Mouse (Mus musculus) adrenal gland, postnatal 4 days (tissue): ENCODE data around the gene Rnaseh2b. TPM values are rescaled to one million over a fixed set of nuclear protein-coding genes. Genes with fewer than 3 reads are reported as not detected.

Experiments
- DNase-seq, 2 experiments: peaks; one replicate each; pipeline ENCODE4 v3.0.0; 2021 to 2022; ENCODE audit warnings: low spot score in 2 of 2, mixed read lengths in 2 of 2
- long read RNA-seq, 2 experiments: library from polyadenylated mRNA; stranded (forward); transcript quantifications; one replicate each; pipeline ENCODE4 v2.0.0; 2021
- total RNA-seq, 2 experiments: library from RNA; stranded (reverse); gene quantifications; 2 replicates each; pipeline ENCODE4 v1.2.3; 2021

Rnaseh2b gene
- 10 to 100 TPM; 35.2 to 36.6 TPM for total RNA-seq
- long read RNA-seq, experiment 1, transcript Rnaseh2b-201 (11 exons, 1,494 nt) = major isoform, 21 of 27 reads
- long read RNA-seq, experiment 1, partial matches to known transcripts = 2 of 27 reads
- long read RNA-seq, experiment 1, other reads (novel, unspliced or antisense) = 4 of 27 reads
- long read RNA-seq, experiment 2, transcript Rnaseh2b-201 (11 exons, 1,494 nt) = major isoform, 21 of 33 reads
- long read RNA-seq, experiment 2, partial matches to known transcripts = 2 of 33 reads
- long read RNA-seq, experiment 2, other reads (novel, unspliced or antisense) = 10 of 33 reads

- peak in 1 of 2 experiments; percentile 3 for DNase-seq
Measured at GRCm38 (mm10) chr14:62292488-62293339, at the start of gene Rnaseh2b, which contains the start of gene Dleu7. TSS of gene Rnaseh2b (plus strand) at chr14:62292589. TSS of gene Dleu7 (minus strand) at chr14:62293047.

DNA sequence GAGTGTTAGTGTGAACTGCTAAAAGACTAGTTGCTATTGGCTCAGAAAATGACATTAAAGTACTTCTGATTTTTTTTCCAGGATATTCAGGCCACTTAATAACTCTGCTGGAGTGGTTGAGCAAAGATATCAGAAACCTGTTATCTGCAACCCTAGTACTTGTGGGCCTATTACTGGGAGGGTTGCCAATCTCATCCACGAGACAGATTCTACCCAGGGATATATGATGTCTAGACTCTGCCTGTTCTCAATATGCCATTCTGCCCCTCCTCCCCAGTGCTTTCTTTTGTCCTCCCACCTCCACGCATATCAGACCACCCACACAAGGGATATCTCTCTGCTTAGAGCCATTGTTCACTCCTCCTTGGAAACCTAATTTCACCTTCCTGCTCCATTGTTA is 48.9 kb upstream of the Rnaseh2b start:
- DNase-seq = no peak

- DNase-seq = no peak
Measured at GRCm38 (mm10) chr14:62245557-62245956, 46.8 kb upstream of the Rnaseh2b start.

- no peak for DNase-seq
Measured at GRCm38 (mm10) chr14:62248345-62248744, 44.0 kb upstream of the Rnaseh2b start.

DNA sequence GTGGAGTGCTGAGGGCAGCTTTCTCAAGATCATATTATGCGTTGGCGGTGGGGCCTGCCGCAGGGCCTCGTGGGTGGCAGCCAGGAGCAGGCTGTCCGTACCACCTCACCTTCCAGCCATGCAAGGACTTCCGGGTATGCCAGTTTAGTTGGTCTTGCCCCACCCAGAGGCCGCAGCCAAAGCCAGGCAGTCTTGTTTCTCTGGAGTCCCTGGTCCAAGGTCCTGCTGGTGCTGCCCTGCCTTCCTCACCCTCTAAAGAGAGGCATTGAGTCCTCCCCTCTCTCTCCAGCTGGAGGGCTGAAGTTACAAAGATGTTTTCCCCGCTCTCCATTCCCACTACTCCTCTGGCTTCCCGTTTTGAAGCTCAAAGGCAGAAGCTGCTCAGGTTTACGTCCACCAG is 43.6 kb upstream of the Rnaseh2b start:
- DNase-seq = no peak

- DNase-seq = no peak
Measured at GRCm38 (mm10) chr14:62249251-62249650, 43.1 kb upstream of the Rnaseh2b start.

GRCm38 (mm10) chr14:62250046-62250445 is 42.3 kb upstream of the Rnaseh2b start:
- DNase-seq = no peak

GRCm38 (mm10) chr14:62251999-62252398 is 40.4 kb upstream of the Rnaseh2b start:
- DNase-seq = no peak

DNA sequence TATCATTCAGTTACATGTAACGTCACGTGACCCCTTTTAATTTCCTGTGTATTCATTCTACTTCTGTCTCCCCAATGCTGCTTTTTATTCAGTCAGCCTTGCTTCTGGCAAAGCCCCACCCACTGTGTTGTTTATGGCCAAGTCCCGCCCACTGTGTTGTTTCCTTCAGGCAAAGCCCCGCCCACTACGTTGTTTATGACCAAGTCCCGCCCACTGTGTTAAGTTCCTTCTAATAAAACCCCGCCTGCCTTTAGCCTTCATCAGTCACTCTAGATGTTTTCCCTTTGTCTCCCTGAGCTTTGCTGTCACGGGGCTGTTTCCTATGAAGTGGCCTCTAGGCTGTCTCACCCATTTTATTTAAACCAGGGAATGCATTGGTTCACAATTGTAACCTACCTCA is 38.0 kb upstream of the Rnaseh2b start:
- DNase-seq = no peak

DNA sequence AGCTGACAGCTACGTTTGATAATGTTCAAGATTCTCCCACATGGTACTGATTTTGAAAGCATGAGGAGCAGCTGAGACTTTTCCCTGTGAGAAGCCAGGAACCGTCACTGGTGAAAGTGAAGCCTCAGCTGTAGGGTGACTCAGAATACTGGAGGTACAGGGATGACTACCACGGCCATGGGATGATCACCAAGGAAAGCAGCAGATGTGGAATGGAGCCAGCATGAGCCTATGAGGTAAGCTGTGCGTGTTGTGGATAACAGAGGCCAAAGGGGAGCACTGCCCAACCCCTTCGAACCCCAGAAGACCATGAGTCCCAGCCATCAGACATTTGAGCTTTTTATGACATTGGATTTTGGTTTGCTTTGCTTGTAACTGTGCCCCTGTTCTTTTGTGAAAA is 36.3 kb upstream of the Rnaseh2b start:
- DNase-seq = no peak

- DNase-seq = no peak
Measured at GRCm38 (mm10) chr14:62258125-62258524, 34.3 kb upstream of the Rnaseh2b start.

DNA sequence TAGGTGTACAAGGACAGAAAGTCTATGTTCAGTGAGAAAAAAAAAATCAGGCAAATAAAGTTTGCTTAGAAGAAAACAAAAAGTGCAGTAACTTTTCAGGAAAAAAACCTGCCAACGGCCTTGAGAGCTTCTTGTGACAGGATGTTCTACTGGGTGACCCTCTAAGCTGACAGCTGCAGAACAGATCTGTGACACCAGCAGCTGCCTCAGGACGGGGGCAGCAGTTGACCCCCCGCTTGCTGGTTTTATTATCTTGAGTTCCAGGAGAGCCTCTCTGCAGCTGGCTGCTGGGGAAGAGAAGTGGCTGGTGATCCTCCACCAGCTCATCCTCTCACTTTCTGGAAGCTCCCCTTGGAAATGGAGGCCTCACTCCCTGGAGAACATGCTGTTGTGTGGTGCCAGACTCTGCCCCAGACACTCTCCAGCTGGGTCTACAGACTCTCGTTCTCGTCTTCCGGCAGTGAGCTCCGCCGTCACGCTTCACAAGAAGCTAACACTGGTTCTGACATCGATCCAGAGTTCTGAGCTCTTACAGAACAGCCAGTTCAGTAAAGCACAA is 33.3 kb upstream of the Rnaseh2b start:
- no peak for DNase-seq

DNA sequence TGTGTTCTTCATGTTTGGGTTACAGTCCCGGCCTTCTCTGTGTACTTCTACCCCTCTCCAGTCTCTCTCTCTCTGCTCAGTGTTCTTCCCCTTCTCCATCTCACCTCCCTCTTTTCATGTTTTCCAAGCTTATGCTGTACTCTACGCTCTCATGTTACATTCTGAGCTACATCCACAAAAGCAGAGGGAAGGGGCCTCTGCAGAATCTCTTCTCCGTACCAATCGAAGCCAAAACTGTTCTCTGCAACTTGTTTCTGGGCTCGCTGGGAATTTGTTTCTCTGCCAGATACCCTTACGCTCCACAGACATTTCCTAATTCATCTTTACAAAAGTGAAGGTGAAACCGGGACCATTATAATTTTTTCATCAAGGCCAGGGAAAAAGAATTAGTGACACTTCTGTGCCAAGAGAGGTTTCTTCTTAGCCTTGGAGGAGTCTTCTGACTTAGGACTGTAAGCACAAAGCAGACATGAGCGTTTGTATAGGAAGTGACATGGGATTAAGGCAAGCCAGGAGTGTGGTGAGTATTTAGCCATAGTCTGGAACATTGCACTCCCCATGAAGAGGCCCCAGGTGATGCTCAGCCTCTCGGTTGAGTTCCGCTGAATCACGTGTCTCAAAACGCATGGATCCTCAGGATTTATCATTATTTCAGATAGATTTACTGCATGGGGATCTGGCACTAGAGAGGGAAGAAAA is 21.5 kb upstream of the Rnaseh2b start:
- no peak for DNase-seq

GRCm38 (mm10) chr14:62273604-62274003 is 18.8 kb upstream of the Rnaseh2b start:
- DNase-seq = no peak

- no peak for DNase-seq
Measured at GRCm38 (mm10) chr14:62282974-62283373, 9.4 kb upstream of the Rnaseh2b start.

- DNase-seq = no peak
Measured at GRCm38 (mm10) chr14:62288731-62289130, 3.7 kb upstream of the Rnaseh2b start.

GRCm38 (mm10) chr14:62291406-62291987 is 892 bp upstream of the Rnaseh2b start:
- DNase-seq = no peak

GRCm38 (mm10) chr14:62292166-62292487 is 262 bp upstream of the Rnaseh2b start:
- no peak for DNase-seq

DNA sequence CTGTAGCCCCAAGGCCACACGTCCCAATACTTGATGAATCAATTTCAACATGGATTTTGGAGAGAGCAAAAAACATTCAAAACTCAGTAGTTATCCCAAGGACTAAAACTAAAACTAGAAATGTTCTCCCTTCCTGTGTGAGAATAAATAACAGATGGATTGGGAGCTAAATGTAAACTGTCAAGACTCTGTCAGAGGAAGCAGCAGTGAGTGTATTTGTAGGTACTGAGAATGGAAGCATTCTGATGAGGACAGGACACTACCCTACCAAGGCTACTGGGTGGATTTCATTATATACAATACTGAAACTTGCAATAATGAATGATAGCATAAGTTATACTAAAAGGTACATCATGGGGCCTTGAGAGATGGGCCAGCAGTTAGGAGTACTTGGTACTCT is 6.4 kb downstream of the Rnaseh2b start:
- no peak for DNase-seq

DNA sequence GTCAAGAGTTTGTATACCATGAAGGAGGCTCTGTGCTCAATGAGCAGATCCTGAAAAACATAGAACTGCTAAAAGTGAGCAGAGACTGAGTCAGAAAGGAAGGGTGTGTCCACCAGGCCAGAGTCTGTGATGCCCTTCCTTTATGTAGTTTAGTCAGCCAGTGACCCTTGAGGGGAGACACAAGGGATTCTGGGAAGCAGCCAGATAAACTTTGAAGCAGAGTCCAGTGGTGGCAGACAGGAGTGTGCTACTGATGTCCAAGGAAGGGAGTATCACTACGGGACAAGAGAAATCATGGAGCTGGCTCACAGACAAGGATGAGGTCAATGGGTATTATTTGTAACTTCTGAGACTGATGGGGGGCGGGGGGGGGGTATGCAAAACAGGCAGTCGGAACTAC is 7.6 kb downstream of the Rnaseh2b start:
- no peak for DNase-seq

DNA sequence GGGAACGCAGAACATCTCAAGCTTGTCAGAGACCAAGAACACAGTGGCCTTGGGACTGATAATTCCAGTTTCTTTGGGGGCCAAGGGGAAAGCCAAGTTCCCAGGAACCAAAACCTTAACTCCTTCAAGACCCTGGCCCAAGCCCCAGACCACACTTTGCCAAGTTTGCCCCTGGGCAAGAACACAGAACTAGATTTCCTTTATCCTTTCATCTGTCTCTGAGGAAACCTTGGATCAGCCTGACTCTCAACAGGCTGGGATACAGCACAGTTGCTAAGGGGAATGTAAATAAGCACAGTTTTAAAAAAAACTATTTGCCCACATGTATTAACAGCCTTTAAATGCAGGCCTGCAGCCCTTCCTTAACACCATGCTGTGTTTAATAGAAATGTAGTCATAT is 15.2 kb downstream of the Rnaseh2b start:
- DNase-seq = no peak
